Mouse (Mus musculus): ENCODE results near the gene Odf2l.

The Odf2l gene

GRCm38 (mm10) chr3:145118254-145119001 lies at the start of gene Odf2l:
Odf2l (plus strand) TSS chr3:145118588.
- DNase-seq = peak; percentile 99

- DNase-seq = no peak
Measured at GRCm38 (mm10) chr3:145068964-145069363, 49.4 kb upstream of the Odf2l start.

DNA sequence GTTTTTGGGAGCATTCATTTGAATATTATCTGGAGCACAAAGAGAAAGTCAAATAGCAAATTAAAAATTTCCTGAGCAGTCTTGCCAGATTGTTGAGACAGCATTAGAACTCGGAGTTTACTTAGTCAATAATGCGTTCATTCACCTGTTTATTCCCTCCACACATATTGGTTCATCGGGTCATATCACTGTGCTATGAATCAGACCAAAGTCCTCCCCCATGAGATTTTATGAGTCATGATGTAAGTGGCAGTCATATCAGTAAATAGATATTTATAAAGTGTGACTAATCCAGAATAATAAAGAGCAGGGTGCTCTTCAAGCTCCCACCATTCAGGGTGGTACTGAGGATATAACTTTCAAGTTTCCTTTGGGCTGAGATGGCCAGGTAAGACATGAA lies 46.0 kb upstream of the Odf2l start:
- no peak for DNase-seq

DNA sequence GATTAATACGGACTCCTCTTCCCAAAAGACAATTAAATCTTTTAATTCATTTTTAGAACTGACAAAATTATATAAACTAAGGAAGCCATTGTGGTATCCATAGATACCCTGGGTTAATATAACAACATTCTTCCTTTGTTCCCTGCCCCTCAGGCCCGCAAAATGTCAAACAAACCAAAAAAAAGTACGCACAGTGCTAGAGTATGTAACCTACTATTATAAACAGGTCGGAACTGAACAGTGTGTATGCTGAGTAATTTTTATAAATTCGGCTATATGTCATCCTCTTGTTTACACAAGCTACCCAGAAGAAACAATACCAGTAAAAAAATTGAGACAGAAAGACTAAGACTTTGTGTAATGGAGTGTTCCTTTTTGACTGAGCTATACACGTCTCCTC lies 40.0 kb upstream of the Odf2l start:
- DNase-seq = no peak

DNA sequence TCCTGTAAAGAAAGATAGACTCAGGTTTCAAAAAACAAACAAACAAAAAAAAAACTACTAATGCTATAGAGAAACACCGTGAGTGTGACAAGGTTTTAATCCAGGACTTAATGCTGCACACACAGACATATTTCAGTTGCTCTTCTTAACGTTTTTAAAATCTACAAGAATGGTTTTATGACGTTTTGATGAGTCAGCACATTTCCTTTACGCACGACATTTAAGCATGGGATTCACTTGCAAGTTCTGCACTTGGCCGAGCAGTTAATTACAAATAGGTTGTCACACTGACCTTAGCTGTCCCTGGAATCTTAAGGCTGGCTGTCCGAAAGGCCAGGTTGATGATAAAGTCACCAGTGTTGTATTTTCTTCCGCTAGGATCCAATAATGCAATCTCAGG lies 37.5 kb upstream of the Odf2l start:
- no peak for DNase-seq

GRCm38 (mm10) chr3:145083081-145083480 lies 35.3 kb upstream of the Odf2l start:
- DNase-seq = no peak

- no peak for DNase-seq
Measured at GRCm38 (mm10) chr3:145086180-145086579, 32.2 kb upstream of the Odf2l start.

DNA sequence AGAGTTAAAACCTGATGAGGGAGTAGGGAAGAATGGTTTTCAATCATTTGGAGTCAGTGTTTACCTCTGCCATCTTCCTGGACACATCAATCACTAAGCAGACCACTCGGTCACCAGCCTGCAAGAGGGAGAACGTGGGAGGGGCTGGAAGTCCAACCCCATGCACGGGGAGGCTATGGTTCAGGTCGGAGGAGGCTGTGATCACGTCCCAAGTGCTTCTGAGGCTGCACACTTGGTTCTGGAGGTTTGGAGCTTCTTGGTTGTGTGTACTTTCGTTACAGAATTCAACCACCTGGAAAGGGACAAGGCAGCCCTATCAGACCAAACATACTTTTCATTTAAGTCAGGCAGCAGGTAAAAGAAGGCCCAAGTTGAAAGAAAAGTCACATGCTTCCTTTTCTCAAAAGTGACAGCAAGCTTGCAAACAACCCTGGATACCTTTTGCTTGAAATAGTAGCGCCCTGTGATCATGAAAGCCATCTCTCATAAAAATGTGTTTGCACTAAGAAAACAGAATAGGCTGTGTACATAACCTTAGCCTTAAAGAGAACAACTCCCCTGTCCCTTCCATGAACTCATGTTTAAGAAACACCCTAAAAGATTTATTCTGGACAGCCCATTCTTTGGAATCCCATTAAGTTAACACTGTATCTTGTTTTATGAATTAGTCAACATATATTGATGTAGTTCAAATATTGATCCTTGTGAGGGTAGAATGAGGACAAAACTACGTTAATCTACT lies 30.4 kb upstream of the Odf2l start:
- DNase-seq = no peak

GRCm38 (mm10) chr3:145099291-145099690 lies 19.1 kb upstream of the Odf2l start, which contains the start of gene Clca2:
Clca2 (minus strand) TSS chr3:145099443.
- DNase-seq = no peak

DNA sequence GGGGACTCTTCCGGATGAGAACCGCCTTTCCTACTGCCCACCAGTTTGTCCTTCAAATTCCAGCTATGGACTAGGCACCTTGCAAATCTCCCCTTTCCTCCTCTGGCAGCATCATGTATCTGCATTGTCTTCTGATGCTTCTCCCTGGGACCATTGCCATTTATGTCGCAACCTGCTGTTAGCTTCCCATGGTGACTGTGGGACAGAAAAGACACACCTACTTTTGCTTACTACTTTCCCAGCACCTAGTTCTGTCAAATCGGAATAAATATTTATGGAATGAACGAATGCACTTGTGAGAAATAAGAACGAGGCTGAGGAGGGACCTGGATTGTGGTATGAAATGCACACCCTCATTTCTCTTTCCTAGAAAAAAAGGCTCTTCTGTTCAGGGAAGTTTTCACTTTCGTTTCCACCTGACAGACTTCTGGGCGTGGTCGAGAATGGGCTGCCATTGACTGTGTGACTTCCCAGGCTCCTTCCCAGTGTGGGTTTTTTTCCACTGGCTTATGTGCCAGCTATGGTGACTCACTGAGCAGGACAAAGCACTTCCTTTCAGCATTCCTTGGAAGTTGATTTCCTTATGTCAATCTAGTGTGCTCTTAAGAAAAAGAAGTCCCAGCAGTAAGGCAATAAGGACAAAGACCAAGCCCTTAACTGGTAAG lies 16.4 kb upstream of the Odf2l start:
- DNase-seq = peak; percentile 68

DNA sequence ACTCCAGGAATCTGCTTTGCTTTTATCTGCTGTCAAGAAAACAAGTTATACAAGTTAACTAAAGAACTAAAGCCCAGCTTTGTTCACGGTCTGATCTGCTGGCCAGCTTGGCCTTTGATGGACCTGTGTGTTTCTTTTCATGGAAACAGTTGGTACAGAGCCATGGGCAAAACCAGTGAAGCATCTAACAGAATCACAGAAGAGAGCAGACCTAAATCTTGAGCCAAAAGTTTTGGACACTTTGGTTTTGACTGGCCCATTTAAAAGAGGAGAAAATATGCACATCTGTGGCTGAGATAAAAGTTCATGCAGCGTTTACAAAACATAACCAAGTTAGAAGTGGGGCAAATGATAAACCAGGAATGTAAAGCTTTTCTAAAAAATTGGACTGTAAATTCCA lies 15.1 kb upstream of the Odf2l start:
- DNase-seq = no peak

- DNase-seq = no peak
Measured at GRCm38 (mm10) chr3:145103770-145104169, 14.6 kb upstream of the Odf2l start.

DNA sequence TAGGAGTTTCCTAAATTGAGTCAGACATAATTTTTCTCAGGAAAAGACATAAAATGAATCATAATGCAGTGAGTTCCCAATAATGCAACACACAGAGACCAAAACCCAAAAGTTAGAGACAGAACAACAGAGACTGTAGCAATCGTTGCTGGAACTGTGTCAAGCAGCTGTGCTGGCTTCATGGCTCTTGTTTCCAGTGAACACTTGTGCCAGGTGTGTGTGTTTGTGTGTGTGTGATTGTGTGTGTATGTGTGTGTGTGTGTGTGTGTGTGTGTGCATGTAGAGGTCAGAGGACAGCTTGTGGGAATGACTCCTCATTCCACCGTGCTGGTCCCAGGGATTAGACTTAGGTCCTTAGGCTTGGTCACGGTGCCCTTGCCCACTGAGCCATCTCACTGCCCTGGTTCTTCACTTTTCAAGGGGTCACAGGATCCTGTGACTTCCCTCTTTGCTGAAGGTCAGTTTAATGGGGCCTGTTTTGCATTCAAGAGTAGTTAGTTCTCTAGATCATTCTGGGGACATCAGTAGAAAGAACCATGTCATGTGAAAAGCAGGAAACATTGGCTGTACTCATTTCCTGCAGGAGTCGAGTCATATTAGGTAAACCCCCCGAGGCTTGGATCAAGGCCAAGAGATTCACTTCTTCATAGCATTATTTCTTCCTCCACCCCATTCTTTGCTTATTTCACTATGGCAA lies 13.2 kb upstream of the Odf2l start:
- peak; percentile 23 for DNase-seq

GRCm38 (mm10) chr3:145105773-145106504 lies 12.4 kb upstream of the Odf2l start:
- no peak for DNase-seq

GRCm38 (mm10) chr3:145115169-145115568 lies 3.2 kb upstream of the Odf2l start:
- DNase-seq = no peak

- no peak for DNase-seq
Measured at GRCm38 (mm10) chr3:145117637-145118036, 751 bp upstream of the Odf2l start.

DNA sequence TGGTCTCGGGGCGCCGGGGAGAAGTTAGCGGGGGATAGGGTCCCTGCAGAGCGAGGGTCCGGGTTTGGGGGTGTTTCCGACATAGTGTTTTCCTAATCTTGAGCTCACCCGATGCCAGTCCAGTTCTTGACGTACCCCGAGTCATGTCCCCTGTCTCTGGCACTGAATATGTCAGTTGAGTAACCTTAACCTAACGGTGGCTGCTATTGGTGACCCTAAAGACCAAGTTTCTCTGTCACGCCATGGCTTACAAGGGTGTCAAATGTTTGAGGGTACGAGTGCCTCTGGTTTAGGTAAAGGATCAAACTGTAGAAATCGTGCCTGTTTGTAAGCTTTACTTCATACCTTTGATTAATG lies 592 bp downstream of the Odf2l start:
- DNase-seq = no peak

DNA sequence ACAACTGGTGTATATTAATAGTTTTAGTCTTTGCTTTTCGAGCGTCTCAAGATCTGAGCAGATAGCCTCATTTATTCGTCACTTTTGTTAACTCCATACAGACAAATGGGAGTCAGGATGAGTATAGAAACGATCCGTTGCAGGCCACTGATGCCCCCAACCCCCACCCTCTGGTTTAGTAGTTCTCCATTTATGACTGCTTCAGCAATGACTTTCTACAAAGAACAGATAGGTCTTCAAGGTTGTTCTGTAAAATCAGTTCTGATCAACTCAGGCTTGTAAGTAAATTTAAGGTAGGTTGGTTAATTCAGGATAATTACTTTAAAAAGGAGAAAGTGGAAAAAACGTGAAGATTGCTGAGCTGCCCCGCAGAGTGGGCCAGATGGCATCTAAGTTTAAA lies 1.0 kb downstream of the Odf2l start:
- DNase-seq = no peak

DNA sequence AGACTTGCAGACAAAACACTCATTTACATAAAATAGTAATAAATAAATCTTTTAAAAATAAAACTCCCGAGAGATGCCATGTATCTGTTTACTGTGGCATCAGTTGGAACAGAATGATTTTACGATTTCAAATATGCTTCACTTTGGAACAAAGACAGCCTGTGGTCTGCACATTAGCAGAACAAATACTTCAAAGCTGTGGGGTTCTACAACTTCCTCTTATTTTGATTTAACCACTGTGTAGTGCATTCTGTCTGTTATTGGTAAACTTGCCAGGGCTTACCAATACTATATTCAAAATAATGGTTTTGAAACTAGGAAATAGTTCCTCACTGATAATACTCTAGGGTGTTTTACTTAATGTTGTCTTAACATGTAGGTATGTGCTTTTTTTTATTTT lies 8.2 kb downstream of the Odf2l start:
- no peak for DNase-seq

DNA sequence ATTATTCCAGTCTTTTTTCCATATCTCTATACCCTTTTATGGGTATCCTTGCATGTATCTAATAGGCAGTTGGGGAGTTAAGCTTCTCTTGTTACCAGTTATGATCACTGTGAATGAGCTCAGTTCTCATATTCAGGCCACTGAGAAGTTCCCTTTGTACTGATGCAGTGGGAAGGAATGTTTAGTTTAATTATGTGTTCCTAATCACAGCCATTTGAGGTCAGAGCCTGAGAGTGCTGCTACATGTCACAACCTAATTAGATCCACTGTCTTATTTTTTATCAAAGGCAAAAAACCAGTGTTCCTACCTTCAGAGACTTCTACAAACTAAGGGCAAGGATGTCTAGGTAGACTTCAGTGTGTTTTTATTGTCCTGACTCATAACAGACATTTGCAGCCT lies 11.0 kb downstream of the Odf2l start:
- no peak for DNase-seq

- DNase-seq = peak; percentile 66
Measured at GRCm38 (mm10) chr3:145131210-145131868, 13.0 kb downstream of the Odf2l start.

- DNase-seq = no peak
Measured at GRCm38 (mm10) chr3:145140236-145140635, 21.8 kb downstream of the Odf2l start.
